Mouse (Mus musculus) stomach, embryonic 15.5 days (tissue): Measurements from ENCODE around the gene Btg2. TPM values are rescaled to one million over a fixed set of nuclear protein-coding genes. Genes with fewer than 3 reads are reported as not detected.

Source experiments
- ATAC-seq: fragments of 200-750 bp; cut with Nextera tagmentation; 2 replicates; pipeline ENCODE4 v1.8.0; 2017; ENCODE audit warnings: low read depth, moderate number of reproducible peaks, moderate TSS enrichment; ENCODE audit not compliant: insufficient read depth, low FRiP score
- H3K27ac ChIP-seq: fragments of 300-500 bp; sonication (generic); 2 replicates; pipeline ENCODE4 v1.5.1; 2015; ENCODE audit warnings: mild to moderate bottlenecking, inconsistent platforms
- H3K27me3 ChIP-seq: fragments of 300-500 bp; sonication (generic); replicated peaks from 2 replicates; pipeline ENCODE4 v1.6.1; 2015; ENCODE audit warnings: inconsistent platforms
- H3K36me3 ChIP-seq: fragments of 300-500 bp; sonication (generic); 2 replicates; pipeline ENCODE4 v1.6.1; 2015; ENCODE audit warnings: inconsistent platforms
- H3K4me1 ChIP-seq: fragments of 300-500 bp; sonication (generic); 2 replicates; pipeline ENCODE4 v1.6.1; 2015; ENCODE audit warnings: inconsistent platforms
- H3K4me2 ChIP-seq: fragments of 300-500 bp; sonication (generic); 2 replicates; pipeline ENCODE4 v1.6.1; 2015; ENCODE audit warnings: mild to moderate bottlenecking, inconsistent platforms
- H3K4me3 ChIP-seq: fragments of 300-500 bp; sonication (generic); replicated peaks from 2 replicates; pipeline ENCODE4 v1.5.1; 2015; ENCODE audit warnings: inconsistent platforms
- H3K9ac ChIP-seq: fragments of 300-500 bp; sonication (generic); 2 replicates; pipeline ENCODE4 v1.6.1; 2015; ENCODE audit warnings: inconsistent platforms
- H3K9me3 ChIP-seq: fragments of 300-500 bp; sonication (generic); 2 replicates; pipeline ENCODE4 v1.6.1; 2016; ENCODE audit warnings: inconsistent platforms
- WGBS: fragments of 180-500 bp; shearing (Covaris S2); methylation state at CpG from one replicate; pipeline ENCODE4 v1.1.7; 2015; 5-methylcytosine and 5-hydroxymethylcytosine counted together
- polyA plus RNA-seq: library from polyadenylated mRNA; unstranded; fragments of >200 nt; fragmentation: Nextera tagmentation; extraction: Ambion mirVana; gene quantifications from 2 replicates; pipeline ENCODE4 v1.2.1, GENCODE M21; 2015

Btg2 gene
- polyA plus RNA-seq, 1 experiment from 2014 or later, result 72.4 TPM

DNA sequence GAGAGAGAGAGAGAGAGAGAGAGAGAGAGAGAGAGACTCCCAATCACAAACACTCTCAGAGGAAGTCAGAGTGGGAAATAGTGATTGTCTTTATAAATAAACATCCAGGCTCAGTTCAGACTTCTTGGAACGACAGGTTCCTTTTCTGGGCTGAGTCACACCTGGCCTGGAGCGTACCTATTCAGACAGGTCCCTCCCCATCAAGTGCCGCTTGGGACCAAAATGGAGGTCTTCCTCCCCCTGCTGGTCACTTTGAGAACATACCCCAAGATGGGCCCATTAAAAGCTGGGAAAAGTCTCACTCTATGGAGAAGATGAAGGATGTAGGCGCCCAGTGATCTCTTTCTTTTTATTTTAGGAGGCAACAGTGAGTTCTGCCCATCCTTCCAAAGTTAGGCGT, 27.8 kb upstream of the Btg2 start:
- no peaks in the 10 kb centered on the region for H3K36me3 ChIP-seq
- H3K9me3 ChIP-seq, result no peaks in the 10 kb centered on the region
- H3K4me3 ChIP-seq, result no peak overlapping the region
- no peaks in the 10 kb centered on the region for H3K27me3 ChIP-seq
- H3K9ac ChIP-seq, result no peak overlapping the region
- H3K4me1 ChIP-seq, result 0 out of 2 replicates have a peak, but pooled peaks cover 5% of the 10 kb centered on the region
- peak; percentile 72; the same call in 1 of the 2 replicates for ATAC-seq
- H3K27ac ChIP-seq, result peak overlapping the region; percentile 41; the same call in 1 of the 2 replicates
- WGBS, result 5% methylated on average over 5 of the region's 5 CpGs
- no peak overlapping the region for H3K4me2 ChIP-seq

DNA sequence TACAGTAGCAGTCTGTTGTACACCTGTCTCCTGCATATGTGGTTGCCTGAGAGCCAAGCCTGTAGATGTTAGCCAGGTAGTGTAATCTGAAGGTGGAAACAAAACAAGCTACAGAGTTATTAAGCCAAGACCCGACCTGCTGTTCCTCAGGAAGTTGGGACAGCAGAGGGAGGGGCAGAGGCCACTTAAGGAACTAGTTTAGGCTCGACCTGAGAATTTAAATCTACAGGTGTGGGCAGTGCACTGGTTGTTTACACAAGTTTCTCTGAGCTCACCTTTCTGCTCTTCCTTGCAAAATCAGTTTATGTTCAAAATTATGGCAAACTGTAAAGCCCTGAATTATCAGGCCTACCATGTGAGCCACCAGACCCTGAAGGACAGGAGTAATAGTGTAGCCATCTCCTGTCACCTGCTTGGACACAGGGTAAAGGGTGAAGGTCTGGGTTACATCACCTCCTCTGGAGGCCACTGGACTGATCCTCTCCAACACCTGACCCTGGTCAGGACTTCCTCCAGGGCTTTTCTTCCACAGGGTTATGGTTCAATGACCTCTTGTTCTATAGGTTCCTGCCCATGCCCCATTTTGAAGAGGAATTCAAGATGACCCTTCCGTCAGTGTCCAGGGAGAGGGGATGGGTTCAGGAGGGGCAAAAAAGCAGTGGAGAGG, 27.0 kb upstream of the Btg2 start:
- ATAC-seq, result no peak
- H3K36me3 ChIP-seq, result no peaks in the 10 kb centered on the region
- 44% methylated on average over 3 of the region's 3 CpGs for WGBS

DNA sequence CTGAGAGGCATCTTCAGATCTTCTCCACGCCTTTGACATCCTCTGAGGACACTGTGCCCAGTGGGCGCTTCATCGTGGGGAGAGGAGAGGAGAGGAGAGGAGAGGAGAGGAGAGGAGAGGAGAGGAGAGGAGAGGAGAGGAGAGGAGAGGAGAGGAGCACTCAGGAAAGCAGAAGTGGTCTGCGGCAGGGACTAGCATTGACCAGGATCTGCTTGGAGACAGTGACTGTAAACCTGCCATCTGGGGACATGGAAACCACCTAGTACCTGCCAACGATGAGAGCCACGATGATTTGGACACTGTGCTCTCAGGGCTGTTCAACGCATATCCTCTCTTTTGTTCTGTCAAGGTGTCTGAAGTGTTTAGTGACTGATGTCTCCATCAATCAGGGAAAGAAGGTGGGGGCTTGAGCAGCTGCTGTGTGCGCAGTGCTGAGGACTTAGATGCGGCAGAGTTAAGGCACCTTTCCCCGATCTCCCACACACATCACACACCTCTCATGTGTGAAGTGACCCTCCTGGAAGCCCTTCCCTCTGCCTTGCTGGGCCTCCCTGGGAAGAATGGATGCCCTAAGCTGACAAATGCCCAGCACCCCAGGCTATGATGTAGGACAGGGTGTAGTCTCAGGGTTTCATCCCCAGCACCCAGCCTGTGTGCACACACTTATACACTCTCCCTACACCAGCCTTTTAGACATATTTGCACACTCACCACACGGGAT, 26.3 kb upstream of the Btg2 start:
- H3K4me1 ChIP-seq, result peaks cover 5% of the 10 kb centered on the region; the same call in 1 of the 2 replicates
- H3K27me3 ChIP-seq, result no peaks in the 10 kb centered on the region
- WGBS, result 66% methylated on average over 11 of the region's 11 CpGs
- ATAC-seq, result no peak
- H3K4me3 ChIP-seq, result no peak overlapping the region
- H3K36me3 ChIP-seq, result no peaks in the 10 kb centered on the region
- no peaks in the 10 kb centered on the region for H3K9me3 ChIP-seq
- peak overlapping the region; percentile 45; the same call in 1 of the 2 replicates for H3K27ac ChIP-seq
- H3K9ac ChIP-seq, result no peak overlapping the region
- no peak overlapping the region for H3K4me2 ChIP-seq

More for the DNA sequence above, 27.0 kb upstream of the Btg2 start:
- Histone ChIP-seq H3K9me3 (no peaks in the 10 kb centered on the region), H3K27me3 (no peaks in the 10 kb centered on the region), H3K4me3 (no peak overlapping the region), H3K4me2 (no peak overlapping the region), H3K4me1 (0 out of 2 replicates have a peak, but pooled peaks cover 5% of the 10 kb centered on the region), H3K9ac (no peak overlapping the region), H3K27ac (peak overlapping the region; percentile 45; the same call in 1 of the 2 replicates)

DNA sequence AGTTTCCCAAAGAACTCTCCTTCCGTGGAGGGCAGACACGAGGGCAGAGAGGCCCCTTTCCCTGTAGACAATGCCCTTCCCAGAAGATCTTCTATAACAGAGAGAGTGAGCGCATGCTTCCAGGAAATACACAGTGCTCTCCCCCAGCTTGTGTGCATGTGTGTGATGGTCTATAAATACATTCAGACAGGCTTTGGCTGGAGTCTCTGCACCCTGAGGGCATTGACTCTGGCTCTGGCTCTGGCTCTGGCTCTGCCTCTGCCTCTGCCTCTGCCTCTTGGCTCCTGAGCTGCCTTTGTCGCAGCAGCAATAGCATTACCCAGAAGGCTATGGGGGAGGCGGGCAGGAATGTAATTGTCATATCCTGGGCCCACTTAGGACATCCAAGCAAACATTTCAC, 24.9 kb upstream of the Btg2 start:
- H3K27ac ChIP-seq, result peak overlapping the region; percentile 31; the same call in 1 of the 2 replicates
- H3K4me2 ChIP-seq, result no peak overlapping the region
- H3K4me1 ChIP-seq, result peaks cover 13% of the 10 kb centered on the region
- no peak overlapping the region for H3K9ac ChIP-seq
- ATAC-seq, result no peak
- no peak overlapping the region for H3K4me3 ChIP-seq
- WGBS, result 62% methylated on average over 5 of the region's 5 CpGs
- no peaks in the 10 kb centered on the region for H3K27me3 ChIP-seq
- no peaks in the 10 kb centered on the region for H3K9me3 ChIP-seq
- no peaks in the 10 kb centered on the region for H3K36me3 ChIP-seq

DNA sequence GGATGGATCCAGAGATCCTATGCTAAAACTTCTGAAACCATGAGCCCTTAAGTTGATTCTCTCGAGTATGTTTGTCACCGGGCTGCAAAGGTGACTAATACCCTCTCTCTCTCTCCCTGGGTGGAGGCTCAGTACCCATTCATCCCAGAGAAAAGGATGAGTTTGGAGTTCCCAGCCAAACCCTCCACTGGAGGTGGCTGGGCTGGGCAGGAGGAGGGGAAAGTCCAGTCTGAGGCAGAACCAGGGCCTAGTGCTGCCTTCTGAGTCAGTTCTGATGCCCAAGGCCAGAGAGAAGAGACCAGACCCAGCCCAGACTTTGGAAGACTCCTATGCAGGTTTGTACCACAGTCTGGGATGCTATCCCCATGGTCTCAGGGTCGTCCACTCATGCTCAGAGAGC, 22.7 kb upstream of the Btg2 start:
- Histone ChIP-seq H3K9me3 (no peaks in the 10 kb centered on the region), H3K4me2 (no peak overlapping the region), H3K9ac (no peak overlapping the region), H3K27me3 (no peaks in the 10 kb centered on the region), H3K4me3 (no peak overlapping the region), H3K27ac (no peak overlapping the region), H3K36me3 (no peaks in the 10 kb centered on the region), H3K4me1 (peaks cover 35% of the 10 kb centered on the region)
- ATAC-seq, result no peak
- WGBS, result 73% methylated on average over 3 of the region's 3 CpGs

DNA sequence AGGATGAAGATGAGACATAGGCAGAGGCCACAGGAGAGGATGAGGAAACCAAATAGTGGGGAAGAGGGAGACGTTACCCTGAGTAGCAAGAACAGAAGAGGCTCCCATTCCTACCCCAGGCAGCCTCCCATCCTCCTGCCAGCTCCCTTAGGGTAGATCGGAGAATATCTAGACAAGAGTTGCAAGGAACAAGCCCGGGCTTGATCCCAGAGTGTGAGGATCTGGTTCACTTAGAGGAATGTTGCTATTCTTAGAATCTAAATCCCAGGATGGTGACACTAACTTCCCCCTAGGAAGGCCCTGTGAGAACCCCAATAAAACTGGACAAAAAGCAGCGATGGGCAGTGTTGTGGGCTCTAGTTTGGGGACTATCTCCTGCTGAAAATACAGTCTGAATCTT, 22.0 kb upstream of the Btg2 start:
- no peak overlapping the region for H3K27ac ChIP-seq
- no peaks in the 10 kb centered on the region for H3K36me3 ChIP-seq
- ATAC-seq, result no peak

DNA sequence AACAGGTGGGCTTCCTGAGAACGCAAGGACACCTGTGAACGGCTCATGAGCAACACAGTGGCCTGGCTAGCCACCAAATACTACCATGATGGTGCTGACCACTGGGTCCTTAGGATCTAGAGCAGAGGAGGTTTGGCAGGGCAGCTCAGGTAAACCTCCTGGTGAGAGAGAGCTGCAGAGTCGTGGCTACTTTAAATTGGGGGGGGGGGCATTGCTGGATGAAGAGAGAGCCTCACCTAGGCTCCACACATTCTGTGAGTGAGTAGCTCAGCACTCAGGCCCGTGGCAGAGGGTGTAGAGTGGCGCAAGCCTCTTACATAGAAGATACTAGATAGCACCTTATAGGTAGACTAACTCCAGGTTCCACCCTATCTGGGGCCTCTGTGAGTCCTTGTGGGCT, 21.5 kb upstream of the Btg2 start:
- 79% methylated on average over 5 of the region's 5 CpGs for WGBS
- no peak for ATAC-seq
- Histone ChIP-seq H3K9ac (no peak overlapping the region), H3K4me3 (no peak overlapping the region), H3K27ac (peak overlapping the region; percentile 93; the same call in 1 of the 2 replicates), H3K9me3 (no peaks in the 10 kb centered on the region), H3K36me3 (no peaks in the 10 kb centered on the region), H3K4me2 (no peak overlapping the region), H3K27me3 (no peaks in the 10 kb centered on the region), H3K4me1 (peaks cover 43% of the 10 kb centered on the region)

More for the DNA sequence above, 22.0 kb upstream of the Btg2 start:
- no peak overlapping the region for H3K9ac ChIP-seq
- H3K9me3 ChIP-seq, result no peaks in the 10 kb centered on the region
- H3K4me1 ChIP-seq, result peaks cover 37% of the 10 kb centered on the region
- WGBS, result 66% methylated on average over 4 of the region's 4 CpGs
- H3K27me3 ChIP-seq, result no peaks in the 10 kb centered on the region
- no peak overlapping the region for H3K4me3 ChIP-seq
- H3K4me2 ChIP-seq, result no peak overlapping the region

DNA sequence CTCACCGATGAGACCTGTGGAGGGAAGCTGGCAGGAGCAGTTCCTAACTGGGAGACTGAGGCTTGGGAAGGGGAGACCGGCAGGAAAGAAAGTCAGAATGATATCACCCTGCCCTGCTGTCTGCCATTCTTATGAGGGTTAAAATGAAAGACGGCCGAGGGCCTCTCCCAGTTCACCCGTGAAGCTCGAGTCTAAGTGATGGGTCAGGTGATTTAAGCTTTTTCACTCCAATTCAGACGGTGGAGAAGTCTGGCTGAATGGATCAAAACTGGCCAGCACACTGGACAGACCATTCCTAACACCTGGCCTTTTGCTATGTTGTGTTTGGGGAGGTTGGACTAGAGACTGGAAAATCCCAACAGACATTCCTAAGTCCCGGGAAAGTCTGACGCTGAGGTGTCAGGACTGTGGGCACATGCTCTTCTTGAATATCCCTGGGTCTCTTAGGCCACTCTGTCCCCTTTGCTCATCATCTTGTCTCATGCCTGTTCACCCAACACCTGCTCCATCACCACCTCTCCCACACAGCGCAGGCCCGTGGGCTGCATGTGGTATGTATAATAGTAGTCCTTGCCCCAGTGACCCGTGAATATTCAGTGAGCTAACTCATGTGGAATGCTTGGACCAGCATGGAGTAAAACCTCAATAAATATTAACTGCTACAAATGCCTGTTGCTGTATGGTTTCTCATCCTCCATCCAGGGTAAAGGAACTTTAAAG, 20.8 kb upstream of the Btg2 start:
- WGBS, result 18% methylated on average over 12 of the region's 12 CpGs
- Histone ChIP-seq H3K4me2 (peak overlapping the region; percentile 77), H3K9me3 (no peaks in the 10 kb centered on the region), H3K27ac (peak overlapping the region; percentile 93), H3K4me1 (peaks cover 50% of the 10 kb centered on the region), H3K4me3 (peak overlapping the region; percentile 45), H3K27me3 (no peaks in the 10 kb centered on the region), H3K36me3 (no peaks in the 10 kb centered on the region), H3K9ac (peak overlapping the region; percentile 37; the same call in 1 of the 2 replicates)
- ATAC-seq, result no peak

DNA sequence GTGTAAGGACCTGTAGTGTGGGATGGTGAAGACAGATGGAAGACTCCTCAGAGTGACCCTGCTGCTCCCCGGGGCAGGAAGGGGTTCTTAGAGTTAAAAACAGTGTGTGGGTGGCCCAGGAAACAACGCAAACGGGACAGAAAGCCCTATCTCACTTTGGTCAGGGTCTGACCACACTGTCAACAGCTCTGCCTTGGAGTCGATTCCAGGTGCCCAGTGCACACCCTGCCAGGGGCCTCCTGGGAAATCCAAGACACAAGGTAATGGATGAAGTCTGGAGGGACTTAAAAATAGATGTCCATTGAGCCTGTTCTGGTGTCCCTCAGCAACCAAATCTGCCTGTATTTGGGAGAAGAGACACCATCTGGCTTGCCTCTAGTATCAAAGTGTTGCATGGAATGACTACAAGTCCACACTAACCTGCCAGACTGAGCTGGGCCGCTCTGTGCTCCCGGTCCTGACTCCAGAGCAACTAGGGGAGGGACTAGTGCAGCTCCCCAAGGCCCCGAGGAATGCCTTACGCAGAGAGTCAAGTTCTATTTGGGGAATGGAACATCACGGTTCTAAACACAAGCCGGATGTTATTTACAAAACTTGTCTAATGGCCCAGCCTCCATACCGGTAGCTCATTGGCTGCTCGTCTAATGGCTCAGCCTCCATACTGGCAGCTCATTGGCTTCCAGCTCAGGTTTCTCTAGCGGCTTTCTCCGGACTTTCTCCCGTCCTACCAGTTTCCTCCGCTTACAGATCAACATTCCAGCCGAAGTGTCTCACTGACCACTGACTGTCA, 20.0 kb upstream of the Btg2 start:
- H3K4me2 ChIP-seq, result peak overlapping the region; percentile 77
- H3K9me3 ChIP-seq, result no peaks in the 10 kb centered on the region
- H3K4me1 ChIP-seq, result peaks cover 56% of the 10 kb centered on the region
- H3K27ac ChIP-seq, result peak overlapping the region; percentile 93
- no peaks in the 10 kb centered on the region for H3K36me3 ChIP-seq
- H3K9ac ChIP-seq, result peak overlapping the region; percentile 37; the same call in 1 of the 2 replicates
- peak overlapping the region; percentile 45 for H3K4me3 ChIP-seq
- ATAC-seq, result peak; percentile 84
- no peaks in the 10 kb centered on the region for H3K27me3 ChIP-seq
- WGBS, result 2% methylated on average over 17 of the region's 17 CpGs

DNA sequence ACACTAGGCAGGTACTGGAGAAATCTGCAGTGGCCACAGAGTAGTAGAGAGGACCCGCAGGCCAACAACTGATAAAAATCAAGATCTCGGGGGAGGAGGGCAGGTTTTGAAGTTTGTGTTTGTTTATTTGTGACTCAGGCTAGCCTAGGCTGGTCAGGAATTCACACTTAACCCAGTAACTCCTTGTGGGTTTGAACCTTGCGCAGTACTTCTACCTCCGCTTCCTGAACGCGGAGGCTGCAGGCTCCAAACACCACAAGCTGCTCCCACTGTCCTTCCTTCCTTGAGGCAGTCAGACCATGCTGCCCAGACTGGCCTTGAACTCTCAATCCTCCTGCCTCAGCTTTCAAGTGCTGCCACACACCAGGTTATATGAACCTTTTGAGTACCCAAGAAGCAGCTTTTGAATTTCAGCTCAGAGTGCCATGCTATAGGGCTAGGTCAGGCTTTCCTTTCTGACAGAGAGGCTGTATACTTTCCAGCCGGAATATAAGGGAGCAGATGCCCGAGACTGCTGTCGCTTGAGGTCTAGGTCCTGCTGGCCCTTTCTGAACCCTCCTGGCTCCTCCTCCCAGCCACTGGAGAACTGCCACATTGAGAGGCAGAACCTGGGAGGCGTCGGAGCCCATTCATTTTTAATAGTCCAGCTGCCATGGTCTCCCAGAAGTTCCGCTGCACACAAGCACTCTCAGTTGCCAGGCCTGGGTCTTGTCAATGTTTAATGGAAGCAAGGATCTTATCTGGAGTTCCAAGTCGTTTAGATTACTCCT, 19.2 kb upstream of the Btg2 start:
- Histone ChIP-seq H3K4me3 (no peak overlapping the region), H3K4me2 (peak overlapping the region; percentile 77), H3K27ac (peak overlapping the region; percentile 93), H3K9ac (no peak overlapping the region), H3K4me1 (peaks cover 64% of the 10 kb centered on the region), H3K36me3 (no peaks in the 10 kb centered on the region), H3K9me3 (no peaks in the 10 kb centered on the region), H3K27me3 (no peaks in the 10 kb centered on the region)
- 39% methylated on average over 13 of the region's 13 CpGs for WGBS
- ATAC-seq, result no peak
